In genomic region chr5:33995843-33996693, GRCm38 (mm10) we compare ENCODE assay signal across 8 mouse cellular contexts. TPM values are rescaled to one million over a fixed set of nuclear protein-coding genes. Genes with fewer than 3 reads are reported as not detected.
A peak's percentile ranks its signal among the peaks of the same experiment; 100 is the strongest.
DNase-seq lines count a peak whose midpoint lies in the region; ATAC-seq lines count a peak whose summit lies in the region.

Gene Nat8l, plus strand, starts transcription at chr5:33995984.

- H3K9me3 ChIP-seq in heart, embryonic 13.5 days: no peaks in the 10 kb centered on the region
- H3K9me3 ChIP-seq in lung, embryonic 15.5 days: no peaks in the 10 kb centered on the region

- H3K4me1 ChIP-seq in heart, embryonic 13.5 days: peaks cover 18% of the 10 kb centered on the region
- peaks cover 22% of the 10 kb centered on the region for H3K4me1 ChIP-seq in lung, embryonic 15.5 days

- H3K27me3 ChIP-seq in heart, embryonic 13.5 days (replicated peaks): peaks cover 73% of the 10 kb centered on the region
- H3K27me3 ChIP-seq in lung, embryonic 15.5 days: peaks cover 60% of the 10 kb centered on the region

- peak within 1 kb of the TSS; percentile 81 for H3K9ac ChIP-seq in heart, embryonic 13.5 days
- H3K9ac ChIP-seq in lung, embryonic 15.5 days: peak within 1 kb of the TSS; percentile 31

- peak within 1 kb of the TSS; percentile 99 for H3K4me2 ChIP-seq in heart, embryonic 13.5 days
- H3K4me2 ChIP-seq in lung, embryonic 15.5 days: peak within 1 kb of the TSS; percentile 100

- WGBS in heart, embryonic 13.5 days: under 1% methylated on average over 89 of the region's 90 CpGs
- WGBS in lung, embryonic 15.5 days: under 1% methylated on average over 84 of the region's 90 CpGs

- peak within 1 kb of the TSS; percentile 78 for H3K4me3 ChIP-seq in heart, embryonic 13.5 days
- peak within 1 kb of the TSS; percentile 57 for H3K4me3 ChIP-seq in lung, embryonic 15.5 days

- peak; percentile 7 for DNase-seq in kidney, adult 9 months
- DNase-seq in kidney, adult 18-20 months: no peak
- DNase-seq in embryo, embryonic 11.5 days (ENCODE audit: low read depth, low spot score): peak; percentile 64
- DNase-seq in layer of hippocampus, adult 8-10 months (ENCODE audit: low spot score in 2 of 2): peak; percentile 84 to 85
- peak; percentile 87 for DNase-seq in retina, embryonic 14.5 days (ENCODE audit: low spot score)
- DNase-seq in yolk sac, embryonic 10.5 days (ENCODE audit: low spot score): peak; percentile 72

- no peaks in the 10 kb centered on the region for H3K36me3 ChIP-seq in heart, embryonic 13.5 days
- H3K36me3 ChIP-seq in lung, embryonic 15.5 days: no peaks in the 10 kb centered on the region

- H3K27ac ChIP-seq in heart, embryonic 13.5 days (replicated peaks): peak within 1 kb of the TSS; percentile 43; the same call in 1 of the 2 replicates
- H3K27ac ChIP-seq in lung, embryonic 15.5 days: no peak within 1 kb of the TSS

- ATAC-seq in heart, embryonic 13.5 days (ENCODE audit: extremely low read depth, insufficient number of reproducible peaks, low FRiP score, low TSS enrichment): peak; percentile 39; the same call in 1 of the 2 replicates
- peak; percentile 62; the same call in 1 of the 2 replicates for ATAC-seq in lung, embryonic 15.5 days (ENCODE audit: borderline replicate concordance, extremely low read depth, low FRiP score, low TSS enrichment)

RNA-seq across cellular contexts. Expression of gene Nat8l, which starts in this region (rescaled TPM):
- 0.35 and 0.70 TPM in 2 replicates for polyA plus RNA-seq in heart, embryonic 13.5 days (2015; fragmentation: Nextera tagmentation; extraction: Ambion mirVana)
- total RNA-seq in layer of hippocampus, adult 8-10 months (2022): 100 to 1,000 TPM; 140 to 156 (median 148) TPM
- polyA plus RNA-seq in lung, embryonic 15.5 days (2015; fragmentation: Nextera tagmentation; extraction: Ambion mirVana): 0.16 TPM in 2 replicates

Comparison
In these comparisons a context has a peak if more than half of its experiments do, and no peak if none do; other contexts are left out.
1. Peak in ATAC-seq, H3K4me3 ChIP-seq, H3K27ac ChIP-seq, H3K9ac ChIP-seq and H3K4me2 ChIP-seq in heart, embryonic 13.5 days; RNA of the gene not detected or under 1 TPM.
2. Peak in ATAC-seq, H3K4me3 ChIP-seq, H3K9ac ChIP-seq and H3K4me2 ChIP-seq in lung, embryonic 15.5 days; RNA of the gene not detected or under 1 TPM.